Mouse (Mus musculus): ENCODE measurements at regions not wholly inside any gene's neighbourhood (a gene's known extent, or its start where the extent isn't known, plus 50 kb on each side); places are given as distances from the start of the nearest gene placed in this dataset.

DNA sequence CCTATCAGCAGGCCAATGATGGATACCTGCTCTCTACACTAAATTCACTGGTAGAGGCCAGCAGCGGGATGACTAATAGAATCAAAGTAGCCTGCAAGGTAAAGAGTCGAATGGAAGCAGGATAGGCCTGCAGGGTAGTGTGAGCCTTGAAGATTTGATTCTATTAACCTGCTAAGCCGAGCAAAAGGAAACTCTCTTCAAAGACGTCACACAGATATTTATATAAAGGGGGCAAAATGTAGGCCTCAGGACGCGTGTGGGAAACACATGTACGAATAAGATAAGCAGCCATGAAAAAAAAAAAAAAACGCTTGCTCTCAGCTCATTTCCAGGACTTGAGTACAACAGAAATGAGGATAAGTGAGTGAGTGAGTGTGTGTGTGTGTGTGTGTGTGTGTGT, 138.4 kb upstream of the D7Ertd443e start:
- Histone ChIP-seq H3K27me3 (ENCODE audit: control insufficient read depth, insufficient read depth, low read length) (no peaks in the 10 kb centered on the region), H3K9ac (ENCODE audit: low read length) (no peak overlapping the region), H3K4me1 (replicated peaks; ENCODE audit: control insufficient read depth, insufficient read depth, low read length) (no peaks in the 10 kb centered on the region), H3K9me3 (ENCODE audit: control insufficient read depth, low read length) (no peaks in the 10 kb centered on the region), H3K4me2 (ENCODE audit: low read depth, low read length, severe bottlenecking) (no peak overlapping the region), H3K27ac (ENCODE audit: low read depth, low read length) (no peak overlapping the region), H3K4me3 (ENCODE audit: low read depth, low read length) (no peak overlapping the region), H3K36me3 (ENCODE audit: control insufficient read depth, insufficient read depth, low read length) (no peaks in the 10 kb centered on the region)
- 84% methylated on average over 8 of the region's 8 CpGs for WGBS
- DNase-seq (ENCODE audit: low spot score) (no peak), ATAC-seq (replicated peaks; ENCODE audit: low FRiP score) (no peak)

DNA sequence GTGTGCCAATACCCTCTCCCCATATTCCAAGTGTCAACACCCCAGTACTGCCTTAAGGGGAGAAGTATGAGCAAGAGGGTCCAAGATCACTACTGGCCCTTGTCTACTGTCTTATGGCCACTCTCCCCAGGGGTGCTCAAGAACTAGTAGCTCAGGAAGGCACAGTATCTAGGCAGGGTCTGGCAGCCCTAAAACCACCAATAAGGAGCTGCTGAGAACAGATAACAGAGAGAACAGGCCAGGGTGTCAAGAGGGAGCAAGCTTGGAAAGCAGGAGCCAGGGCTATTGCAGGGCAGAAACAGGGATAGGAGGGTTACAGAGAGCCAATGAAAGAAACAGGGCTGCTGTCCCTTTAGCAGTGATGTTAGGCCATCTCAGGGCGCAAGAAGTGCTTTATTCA, 139.6 kb upstream of the D7Ertd443e start:
- Histone ChIP-seq H3K27ac (ENCODE audit: low read depth, low read length) (no peak overlapping the region), H3K27me3 (ENCODE audit: control insufficient read depth, insufficient read depth, low read length) (no peaks in the 10 kb centered on the region), H3K9ac (ENCODE audit: low read length) (no peak overlapping the region), H3K4me3 (ENCODE audit: low read depth, low read length) (no peak overlapping the region), H3K9me3 (ENCODE audit: control insufficient read depth, low read length) (no peaks in the 10 kb centered on the region), H3K36me3 (ENCODE audit: control insufficient read depth, insufficient read depth, low read length) (no peaks in the 10 kb centered on the region), H3K4me1 (replicated peaks; ENCODE audit: control insufficient read depth, insufficient read depth, low read length) (no peaks in the 10 kb centered on the region), H3K4me2 (ENCODE audit: low read depth, low read length, severe bottlenecking) (no peak overlapping the region)
- ATAC-seq (replicated peaks; ENCODE audit: low FRiP score) = no peak
- 75% methylated on average over 1 of the region's 1 CpGs for WGBS
- no peak for DNase-seq (ENCODE audit: low spot score)

DNA sequence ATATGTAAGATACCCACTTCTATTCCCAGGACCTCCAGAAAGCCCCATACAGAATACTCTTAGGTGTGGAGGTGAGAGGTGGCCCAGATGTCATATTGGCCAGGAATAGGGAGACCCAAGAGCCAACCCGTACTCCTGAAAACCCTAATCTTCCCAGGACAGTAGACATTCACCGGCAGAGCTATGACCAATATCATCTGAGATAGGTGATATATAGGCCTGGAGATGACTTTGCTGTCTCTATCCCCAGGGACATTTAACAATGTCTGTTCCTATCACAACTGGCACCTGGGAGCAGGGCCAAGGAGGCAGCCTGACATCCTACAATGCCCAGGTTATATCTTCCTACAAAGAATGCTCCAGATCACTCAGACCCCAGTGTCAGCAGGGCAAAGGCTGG, 140.0 kb upstream of the D7Ertd443e start:
- H3K27ac ChIP-seq (ENCODE audit: low read depth, low read length) = no peak overlapping the region
- H3K4me2 ChIP-seq (ENCODE audit: low read depth, low read length, severe bottlenecking) = no peak overlapping the region
- no peak for ATAC-seq (replicated peaks; ENCODE audit: low FRiP score)
- no peaks in the 10 kb centered on the region for H3K27me3 ChIP-seq (ENCODE audit: control insufficient read depth, insufficient read depth, low read length)
- no peaks in the 10 kb centered on the region for H3K9me3 ChIP-seq (ENCODE audit: control insufficient read depth, low read length)
- no peak for DNase-seq (ENCODE audit: low spot score)
- 95% methylated on average over 2 of the region's 2 CpGs for WGBS
- H3K4me1 ChIP-seq (replicated peaks; ENCODE audit: control insufficient read depth, insufficient read depth, low read length) = no peaks in the 10 kb centered on the region
- H3K4me3 ChIP-seq (ENCODE audit: low read depth, low read length) = no peak overlapping the region
- H3K9ac ChIP-seq (ENCODE audit: low read length) = no peak overlapping the region
- no peaks in the 10 kb centered on the region for H3K36me3 ChIP-seq (ENCODE audit: control insufficient read depth, insufficient read depth, low read length)

DNA sequence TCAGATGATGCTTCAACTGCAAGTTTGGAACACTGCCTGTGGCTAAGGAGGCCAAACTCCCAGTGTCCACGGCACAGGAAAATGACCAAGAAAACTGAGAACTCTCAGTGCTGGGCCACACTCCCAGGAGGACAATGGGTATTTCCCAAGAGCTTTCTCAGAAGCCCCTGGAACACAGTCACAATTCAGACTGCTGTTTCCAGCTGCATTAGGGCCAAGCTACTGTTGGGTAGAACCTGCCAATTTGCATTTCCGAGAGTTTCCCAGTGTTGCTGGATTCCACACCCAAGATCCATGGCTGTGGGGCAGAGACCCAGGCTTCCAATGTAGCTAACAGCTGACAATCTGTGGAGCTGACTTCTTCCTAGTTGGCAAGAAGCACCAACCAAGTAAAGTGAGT, 141.9 kb upstream of the D7Ertd443e start:
- DNase-seq (ENCODE audit: low spot score) (no peak), ATAC-seq (replicated peaks; ENCODE audit: low FRiP score) (no peak)
- Histone ChIP-seq H3K4me2 (ENCODE audit: low read depth, low read length, severe bottlenecking) (no peak overlapping the region), H3K27me3 (ENCODE audit: control insufficient read depth, insufficient read depth, low read length) (no peaks in the 10 kb centered on the region), H3K27ac (ENCODE audit: low read depth, low read length) (no peak overlapping the region), H3K4me1 (replicated peaks; ENCODE audit: control insufficient read depth, insufficient read depth, low read length) (no peaks in the 10 kb centered on the region), H3K9ac (ENCODE audit: low read length) (no peak overlapping the region), H3K36me3 (ENCODE audit: control insufficient read depth, insufficient read depth, low read length) (no peaks in the 10 kb centered on the region), H3K4me3 (ENCODE audit: low read depth, low read length) (no peak overlapping the region), H3K9me3 (ENCODE audit: control insufficient read depth, low read length) (no peaks in the 10 kb centered on the region)
- WGBS = 81% methylated on average over 2 of the region's 2 CpGs

DNA sequence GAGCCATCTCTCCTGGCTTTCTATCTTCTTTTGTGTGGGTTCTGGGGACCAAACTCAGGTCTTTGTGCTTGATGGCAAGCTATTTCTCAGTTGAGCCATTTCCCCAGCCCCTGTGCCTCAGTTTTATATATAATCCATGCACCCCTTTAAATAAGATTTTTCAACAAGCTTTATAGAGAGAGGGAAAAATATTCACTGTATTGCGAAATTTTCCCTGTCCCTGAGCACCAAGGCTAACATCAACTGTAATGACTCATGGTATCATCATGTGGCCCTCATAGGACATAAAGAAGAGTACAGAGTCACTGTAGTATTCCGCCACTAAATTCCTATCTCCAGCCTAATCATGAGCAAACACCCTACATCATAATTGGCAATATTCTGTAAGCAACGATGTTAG, 142.4 kb upstream of the Dock1 start:
- 91% methylated on average over 3 of the region's 3 CpGs for WGBS
- H3K36me3 ChIP-seq (ENCODE audit: control insufficient read depth, insufficient read depth, low read length) = no peaks in the 10 kb centered on the region
- H3K4me3 ChIP-seq (ENCODE audit: low read depth, low read length) = no peak overlapping the region
- H3K9me3 ChIP-seq (ENCODE audit: control insufficient read depth, low read length) = no peaks in the 10 kb centered on the region
- no peaks in the 10 kb centered on the region for H3K4me1 ChIP-seq (replicated peaks; ENCODE audit: control insufficient read depth, insufficient read depth, low read length)
- no peak overlapping the region for H3K9ac ChIP-seq (ENCODE audit: low read length)
- H3K4me2 ChIP-seq (ENCODE audit: low read depth, low read length, severe bottlenecking) = no peak overlapping the region
- DNase-seq (ENCODE audit: low spot score) = no peak
- ATAC-seq (replicated peaks; ENCODE audit: low FRiP score) = no peak
- no peak overlapping the region for H3K27ac ChIP-seq (ENCODE audit: low read depth, low read length)
- H3K27me3 ChIP-seq (ENCODE audit: control insufficient read depth, insufficient read depth, low read length) = no peaks in the 10 kb centered on the region

DNA sequence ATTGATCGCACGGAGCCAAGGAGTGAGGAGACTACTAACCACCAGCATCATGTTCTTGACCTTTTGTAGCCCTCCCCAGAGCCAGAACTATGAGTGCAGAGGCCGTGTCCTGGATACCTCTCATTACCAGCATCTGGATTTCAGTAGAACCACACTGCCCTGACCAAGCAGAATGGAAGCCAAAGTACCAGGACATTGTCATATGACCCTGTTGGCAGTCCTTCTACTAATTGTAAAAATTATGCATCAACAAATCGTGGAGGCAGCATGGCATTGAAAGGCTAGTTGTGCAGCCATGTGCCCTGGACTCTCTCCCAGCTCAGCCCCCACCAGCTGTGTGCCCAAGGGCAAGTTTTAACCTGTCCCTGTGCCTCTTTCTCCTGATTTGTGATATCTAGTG, 135.6 kb upstream of the Dock1 start:
- Histone ChIP-seq H3K9me3 (ENCODE audit: control insufficient read depth, low read length) (no peaks in the 10 kb centered on the region), H3K27ac (ENCODE audit: low read depth, low read length) (no peak overlapping the region), H3K9ac (ENCODE audit: low read length) (no peak overlapping the region), H3K4me2 (ENCODE audit: low read depth, low read length, severe bottlenecking) (no peak overlapping the region), H3K4me3 (ENCODE audit: low read depth, low read length) (no peak overlapping the region), H3K4me1 (replicated peaks; ENCODE audit: control insufficient read depth, insufficient read depth, low read length) (no peaks in the 10 kb centered on the region), H3K36me3 (ENCODE audit: control insufficient read depth, insufficient read depth, low read length) (no peaks in the 10 kb centered on the region), H3K27me3 (ENCODE audit: control insufficient read depth, insufficient read depth, low read length) (no peaks in the 10 kb centered on the region)
- no peak for DNase-seq (ENCODE audit: low spot score)
- no peak for ATAC-seq (replicated peaks; ENCODE audit: low FRiP score)
- WGBS = 79% methylated on average over 4 of the region's 4 CpGs

DNA sequence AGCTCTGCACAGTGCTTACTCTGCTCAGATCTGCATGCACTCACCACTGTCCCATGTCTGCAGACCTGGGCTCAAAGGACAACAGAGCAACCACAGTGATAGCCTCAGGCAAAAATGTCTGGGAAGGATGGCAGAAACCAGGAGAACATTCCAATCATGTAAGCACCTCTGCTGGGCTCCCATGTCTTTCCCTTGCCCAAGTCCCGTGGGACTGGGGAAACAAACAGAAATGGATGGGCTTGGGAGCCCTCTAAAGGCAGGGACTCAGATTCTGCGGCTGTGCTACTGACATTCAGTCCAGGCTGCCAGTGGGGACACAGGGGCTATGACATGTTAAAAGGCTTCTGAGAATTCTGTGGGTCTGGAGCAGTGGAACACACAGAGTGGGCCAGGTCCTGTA, 128.8 kb upstream of the Dock1 start:
- 66% methylated on average over 2 of the region's 2 CpGs for WGBS

DNA sequence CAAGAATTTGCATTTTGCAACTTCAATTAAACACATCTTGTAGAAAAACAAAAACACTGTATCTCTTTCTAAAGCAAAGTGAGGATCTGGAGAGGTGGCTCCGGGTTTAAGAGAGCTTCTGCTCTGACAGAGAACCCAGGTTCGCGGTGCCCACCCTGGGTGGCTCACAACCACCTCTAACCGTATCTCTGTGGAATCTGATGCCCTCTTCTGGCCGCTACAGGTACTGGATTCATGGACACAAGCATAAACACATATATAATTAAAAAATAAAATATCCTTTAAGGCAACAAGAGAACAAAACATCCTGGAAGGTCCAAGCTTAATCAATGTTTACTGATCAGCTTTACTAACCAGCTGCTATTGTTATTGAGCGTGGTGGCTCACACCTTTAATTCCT, 124.3 kb upstream of the Dock1 start:
- DNase-seq (ENCODE audit: low spot score) = no peak
- H3K27ac ChIP-seq (ENCODE audit: low read depth, low read length) = no peak overlapping the region
- H3K36me3 ChIP-seq (ENCODE audit: control insufficient read depth, insufficient read depth, low read length) = no peaks in the 10 kb centered on the region
- H3K9me3 ChIP-seq (ENCODE audit: control insufficient read depth, low read length) = no peaks in the 10 kb centered on the region
- WGBS = 79% methylated on average over 6 of the region's 6 CpGs
- ATAC-seq (replicated peaks; ENCODE audit: low FRiP score) = no peak
- no peak overlapping the region for H3K4me2 ChIP-seq (ENCODE audit: low read depth, low read length, severe bottlenecking)
- H3K4me3 ChIP-seq (ENCODE audit: low read depth, low read length) = no peak overlapping the region
- no peaks in the 10 kb centered on the region for H3K27me3 ChIP-seq (ENCODE audit: control insufficient read depth, insufficient read depth, low read length)
- no peaks in the 10 kb centered on the region for H3K4me1 ChIP-seq (replicated peaks; ENCODE audit: control insufficient read depth, insufficient read depth, low read length)
- H3K9ac ChIP-seq (ENCODE audit: low read length) = no peak overlapping the region

More for the DNA sequence above, 128.8 kb upstream of the Dock1 start:
- no peaks in the 10 kb centered on the region for H3K4me1 ChIP-seq (replicated peaks; ENCODE audit: control insufficient read depth, insufficient read depth, low read length)
- H3K27me3 ChIP-seq (ENCODE audit: control insufficient read depth, insufficient read depth, low read length) = no peaks in the 10 kb centered on the region
- no peak overlapping the region for H3K4me2 ChIP-seq (ENCODE audit: low read depth, low read length, severe bottlenecking)
- ATAC-seq (replicated peaks; ENCODE audit: low FRiP score) (no peak), DNase-seq (ENCODE audit: low spot score) (no peak)
- no peak overlapping the region for H3K4me3 ChIP-seq (ENCODE audit: low read depth, low read length)
- no peak overlapping the region for H3K27ac ChIP-seq (ENCODE audit: low read depth, low read length)
- H3K9ac ChIP-seq (ENCODE audit: low read length) = no peak overlapping the region
- H3K9me3 ChIP-seq (ENCODE audit: control insufficient read depth, low read length) = no peaks in the 10 kb centered on the region
- no peaks in the 10 kb centered on the region for H3K36me3 ChIP-seq (ENCODE audit: control insufficient read depth, insufficient read depth, low read length)

DNA sequence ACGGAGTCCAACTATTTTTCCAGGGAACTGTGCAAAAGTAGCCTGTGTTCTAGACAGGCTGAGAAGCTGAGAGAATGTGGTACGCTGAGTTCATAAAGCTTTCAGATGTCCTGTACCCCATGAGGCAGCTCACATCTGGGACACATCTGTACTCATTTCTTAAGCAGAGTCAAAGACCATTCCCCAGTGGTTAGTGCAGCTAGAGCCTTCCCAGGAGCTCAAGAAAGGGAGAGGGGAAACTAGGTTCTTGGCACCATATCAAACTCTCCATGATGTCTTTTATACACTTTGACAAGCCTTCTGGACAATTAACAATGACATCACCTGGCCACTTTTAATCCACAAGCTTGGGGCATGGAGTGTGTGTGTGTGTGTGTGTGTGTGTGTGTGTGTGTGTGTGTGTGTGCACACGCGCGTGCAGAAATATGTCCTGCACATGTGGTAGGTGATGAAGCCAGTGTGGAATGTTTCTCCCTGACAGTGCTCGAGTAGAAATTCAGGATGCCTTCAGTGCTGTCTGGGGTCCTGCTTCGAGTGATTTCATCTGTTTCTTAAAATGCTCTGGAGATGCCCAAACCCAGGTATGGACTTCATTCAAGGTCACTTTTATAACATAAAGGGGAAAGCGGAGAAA, 121.1 kb upstream of the Dock1 start:
- Histone ChIP-seq H3K27ac (ENCODE audit: low read depth, low read length) (no peak overlapping the region), H3K27me3 (ENCODE audit: control insufficient read depth, insufficient read depth, low read length) (no peaks in the 10 kb centered on the region), H3K4me1 (replicated peaks; ENCODE audit: control insufficient read depth, insufficient read depth, low read length) (no peaks in the 10 kb centered on the region), H3K9ac (ENCODE audit: low read length) (no peak overlapping the region), H3K4me3 (ENCODE audit: low read depth, low read length) (no peak overlapping the region), H3K36me3 (ENCODE audit: control insufficient read depth, insufficient read depth, low read length) (no peaks in the 10 kb centered on the region), H3K4me2 (ENCODE audit: low read depth, low read length, severe bottlenecking) (no peak overlapping the region), H3K9me3 (ENCODE audit: control insufficient read depth, low read length) (no peaks in the 10 kb centered on the region)
- no peak for ATAC-seq (replicated peaks; ENCODE audit: low FRiP score)
- 91% methylated on average over 8 of the region's 8 CpGs for WGBS
- DNase-seq (ENCODE audit: low spot score) = no peak

All from forebrain, embryonic 11.5 days (tissue).